Mouse (Mus musculus) heart, embryonic 15.5 days (tissue): ENCODE measurements around the gene 4932438H23Rik. TPM values are rescaled to one million over a fixed set of nuclear protein-coding genes. Genes with fewer than 3 reads are reported as not detected.

Experiments
- ATAC-seq: fragments of 200-750 bp; cut with Nextera tagmentation; replicated peaks from 2 replicates; pipeline ENCODE4 v1.8.0; 2017; ENCODE audit warnings: low read depth, moderate TSS enrichment; ENCODE audit not compliant: insufficient number of reproducible peaks, insufficient read depth, low FRiP score
- H3K27ac ChIP-seq: fragments of 300-500 bp; sonication (generic); 2 replicates; pipeline ENCODE4 v1.5.1; 2015; ENCODE audit warnings: mild to moderate bottlenecking, inconsistent platforms
- H3K27me3 ChIP-seq: fragments of 300-500 bp; sonication (generic); 2 replicates; pipeline ENCODE4 v1.6.1; 2015; ENCODE audit warnings: inconsistent platforms
- H3K36me3 ChIP-seq: fragments of 300-500 bp; sonication (generic); 2 replicates; pipeline ENCODE4 v1.6.1; 2015; ENCODE audit warnings: mild to moderate bottlenecking, inconsistent platforms
- H3K4me1 ChIP-seq: fragments of 300-500 bp; sonication (generic); replicated peaks from 2 replicates; pipeline ENCODE4 v1.6.1; 2015; ENCODE audit warnings: inconsistent platforms
- H3K4me2 ChIP-seq: fragments of 300-500 bp; sonication (generic); 2 replicates; pipeline ENCODE4 v1.6.1; 2015; ENCODE audit warnings: inconsistent platforms, mild to moderate bottlenecking, moderate library complexity
- H3K4me3 ChIP-seq: fragments of 300-500 bp; sonication (generic); 2 replicates; pipeline ENCODE4 v1.5.1; 2015; ENCODE audit warnings: mild to moderate bottlenecking, inconsistent platforms
- H3K9ac ChIP-seq: fragments of 300-500 bp; sonication (generic); 2 replicates; pipeline ENCODE4 v1.6.1; 2015; ENCODE audit warnings: mild to moderate bottlenecking, inconsistent platforms
- H3K9me3 ChIP-seq: fragments of 300-500 bp; sonication (generic); replicated peaks from 2 replicates; pipeline ENCODE4 v1.6.1; 2016; ENCODE audit warnings: inconsistent platforms
- WGBS: fragments of 180-500 bp; shearing (Covaris S2); methylation state at CpG from one replicate; pipeline ENCODE4 v1.1.7; 2015; ENCODE audit warnings: mixed read lengths; 5-methylcytosine and 5-hydroxymethylcytosine counted together
- polyA plus RNA-seq: library from polyadenylated mRNA; unstranded; fragments of >200 nt; fragmentation: Nextera tagmentation; extraction: Ambion mirVana; gene quantifications from 2 replicates; pipeline ENCODE4 v1.2.1, GENCODE M21; 2015

The 4932438H23Rik gene
- polyA plus RNA-seq, 1 experiment from 2014 or later, result 0.09 TPM

DNA sequence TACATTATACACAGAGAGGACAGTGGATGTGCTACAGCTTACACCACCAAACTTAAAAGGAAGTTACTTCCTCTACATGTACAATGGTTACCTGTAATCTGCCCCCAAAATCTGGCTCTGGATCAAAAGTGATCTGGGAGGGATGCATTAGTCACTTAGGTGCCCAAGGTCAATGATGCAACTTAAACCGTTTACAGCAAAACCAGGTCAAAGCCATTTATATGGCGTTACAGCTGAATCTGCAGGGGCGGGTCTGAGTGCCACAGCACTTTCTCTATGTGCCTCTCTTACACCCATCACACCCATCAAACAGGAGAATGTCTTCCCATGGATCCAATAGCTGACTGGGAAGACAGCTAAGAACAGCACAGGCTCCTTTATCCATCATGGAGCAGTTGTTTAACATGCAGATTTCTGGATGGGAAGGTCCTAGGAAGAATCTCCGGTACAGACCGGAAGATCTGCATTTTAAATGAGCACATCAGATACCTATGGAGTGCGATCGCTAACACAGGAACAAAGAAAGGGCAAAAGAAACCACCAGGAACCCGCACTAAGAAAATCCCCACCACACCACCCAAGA lies 65.7 kb downstream of the 4932438H23Rik start:
- WGBS, result 91% methylated on average over 8 of the region's 8 CpGs
- Histone ChIP-seq H3K9me3 (no peaks in the 10 kb centered on the region), H3K27ac (no peak overlapping the region), H3K36me3 (peaks cover 93% of the 10 kb centered on the region), H3K4me1 (no peaks in the 10 kb centered on the region), H3K4me3 (no peak overlapping the region), H3K9ac (no peak overlapping the region), H3K27me3 (no peaks in the 10 kb centered on the region), H3K4me2 (no peak overlapping the region)
- ATAC-seq, result no peak

DNA sequence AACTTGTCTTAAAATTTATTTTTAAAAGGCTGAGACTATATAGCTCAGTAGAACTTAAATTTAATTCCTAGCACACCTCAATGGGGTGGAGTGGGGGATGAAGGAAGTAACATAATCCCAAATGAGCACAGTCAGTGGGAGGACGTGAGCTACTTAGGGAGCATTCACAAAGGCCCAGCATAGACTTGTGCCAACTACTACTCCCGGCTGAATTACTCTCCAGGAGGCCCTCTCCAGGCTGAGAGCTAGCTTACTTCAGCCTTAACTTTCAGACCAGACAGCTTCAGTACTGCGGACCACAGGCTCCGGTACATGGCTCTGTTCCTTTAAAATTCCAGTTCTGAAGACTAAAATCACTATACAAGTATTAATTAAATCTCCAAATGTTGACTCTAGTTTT lies 68.6 kb downstream of the 4932438H23Rik start:
- Histone ChIP-seq H3K4me3 (no peak overlapping the region), H3K9ac (no peak overlapping the region), H3K4me2 (no peak overlapping the region), H3K27ac (no peak overlapping the region), H3K36me3 (peaks cover 90% of the 10 kb centered on the region), H3K4me1 (no peaks in the 10 kb centered on the region), H3K27me3 (no peaks in the 10 kb centered on the region), H3K9me3 (no peaks in the 10 kb centered on the region)
- WGBS, result 91% methylated on average over 4 of the region's 4 CpGs
- no peak for ATAC-seq

DNA sequence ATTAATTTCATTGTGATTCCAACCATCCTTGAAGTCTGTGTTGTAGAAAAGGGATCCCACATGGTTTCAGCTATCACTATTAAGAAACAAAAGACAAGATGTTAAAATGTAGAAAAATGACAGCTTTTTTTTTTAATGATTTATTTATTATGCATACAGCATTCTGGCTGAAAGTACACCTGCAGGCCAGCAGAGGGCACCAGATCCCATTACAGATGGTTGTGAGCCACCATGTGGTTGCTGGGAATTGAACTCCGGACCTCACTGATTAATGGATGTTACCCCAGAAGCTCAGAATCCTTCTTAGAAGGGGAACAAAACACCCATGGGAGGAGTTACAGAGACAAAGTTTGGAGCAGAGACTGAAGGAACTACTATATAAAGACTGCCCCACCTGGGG lies 71.5 kb downstream of the 4932438H23Rik start:
- no peaks in the 10 kb centered on the region for H3K27me3 ChIP-seq
- ATAC-seq, result no peak
- no peak overlapping the region for H3K4me3 ChIP-seq
- H3K4me2 ChIP-seq, result no peak overlapping the region
- H3K36me3 ChIP-seq, result peaks cover 94% of the 10 kb centered on the region
- no peaks in the 10 kb centered on the region for H3K4me1 ChIP-seq
- H3K27ac ChIP-seq, result no peak overlapping the region
- no peaks in the 10 kb centered on the region for H3K9me3 ChIP-seq
- H3K9ac ChIP-seq, result no peak overlapping the region
- WGBS, result 90% methylated on average over 1 of the region's 1 CpGs

DNA sequence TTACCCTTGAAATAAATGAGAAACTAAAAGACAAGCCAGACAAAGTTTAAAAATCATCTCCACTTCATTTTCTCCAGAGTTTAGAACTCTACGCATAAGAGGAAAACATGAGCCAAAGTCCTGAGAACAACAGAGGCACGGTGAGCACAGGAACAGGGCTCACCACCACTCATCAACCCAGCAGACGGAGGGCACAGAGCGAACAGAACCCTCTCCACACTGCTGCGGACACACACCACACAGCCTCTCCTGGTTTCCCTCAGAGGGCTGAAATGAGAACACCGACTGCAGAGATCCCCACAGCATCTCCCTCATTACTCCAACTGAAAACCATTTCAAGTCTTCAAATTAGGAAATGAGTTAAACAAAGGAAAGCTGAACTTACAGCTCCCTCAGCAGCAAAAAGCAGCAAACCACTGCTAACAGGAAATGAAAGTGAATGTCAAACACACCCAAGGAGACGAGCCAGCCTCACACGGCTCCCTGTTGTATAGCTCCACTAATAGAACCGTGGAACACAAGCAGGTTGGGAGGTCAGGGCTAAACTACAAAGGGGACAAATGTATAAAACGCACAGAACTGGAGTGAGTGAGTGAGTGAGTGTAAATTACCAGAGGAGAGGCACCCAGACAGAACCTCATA lies 74.0 kb downstream of the 4932438H23Rik start:
- WGBS, result 86% methylated on average over 10 of the region's 10 CpGs

DNA sequence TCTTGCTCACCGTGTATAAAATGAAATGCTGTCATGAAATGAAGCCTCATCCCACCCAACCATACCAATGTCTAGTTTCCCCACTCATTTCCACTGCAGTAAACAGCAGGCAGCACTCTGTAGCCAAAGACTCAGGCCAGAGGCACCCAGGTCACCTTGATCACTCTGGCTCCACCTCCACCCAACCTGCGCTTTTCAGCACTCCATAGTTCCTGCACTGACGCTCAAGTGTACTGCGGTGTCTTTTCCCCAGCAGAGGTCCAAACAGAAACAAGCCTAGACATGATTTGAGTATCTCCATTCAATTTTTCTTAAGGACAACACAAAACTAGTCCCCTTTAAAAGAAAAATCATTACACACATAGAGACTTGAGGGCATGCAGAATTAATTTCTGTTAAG lies 75.4 kb downstream of the 4932438H23Rik start:
- H3K9ac ChIP-seq, result no peak overlapping the region
- no peak overlapping the region for H3K4me3 ChIP-seq
- WGBS, result 87% methylated on average over 4 of the region's 4 CpGs
- H3K9me3 ChIP-seq, result no peaks in the 10 kb centered on the region
- no peaks in the 10 kb centered on the region for H3K27me3 ChIP-seq
- H3K4me1 ChIP-seq, result no peaks in the 10 kb centered on the region
- no peak overlapping the region for H3K4me2 ChIP-seq
- ATAC-seq, result no peak
- H3K27ac ChIP-seq, result no peak overlapping the region
- H3K36me3 ChIP-seq, result peaks cover 86% of the 10 kb centered on the region

More for the DNA sequence above, 74.0 kb downstream of the 4932438H23Rik start:
- Histone ChIP-seq H3K9ac (no peak overlapping the region), H3K4me3 (no peak overlapping the region), H3K36me3 (peaks cover 89% of the 10 kb centered on the region), H3K27ac (no peak overlapping the region), H3K4me1 (no peaks in the 10 kb centered on the region), H3K4me2 (no peak overlapping the region), H3K9me3 (no peaks in the 10 kb centered on the region), H3K27me3 (no peaks in the 10 kb centered on the region)
- ATAC-seq, result no peak

DNA sequence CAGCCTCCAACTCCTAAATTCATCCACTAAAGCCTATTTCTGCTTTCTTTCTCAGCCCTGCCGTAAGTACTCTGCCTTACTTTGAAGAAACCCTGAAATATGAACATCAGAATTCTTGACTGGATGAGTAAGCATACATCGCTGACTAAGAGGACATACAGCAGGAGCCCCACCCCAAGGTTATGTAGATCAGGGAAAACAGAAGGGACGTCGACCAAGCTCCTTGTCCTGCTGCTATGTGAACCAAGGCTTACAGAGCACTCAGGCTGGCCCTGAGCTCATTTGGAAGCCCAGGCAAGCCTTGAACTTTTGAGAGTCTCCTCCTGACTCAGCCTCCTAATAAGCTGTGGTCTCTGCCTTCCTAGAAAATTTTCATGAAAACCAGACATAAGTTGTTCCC lies 79.2 kb downstream of the 4932438H23Rik start:
- H3K27ac ChIP-seq, result no peak overlapping the region
- H3K4me3 ChIP-seq, result no peak overlapping the region
- 87% methylated on average over 4 of the region's 4 CpGs for whole genome bisulfite sequencing
- H3K9ac ChIP-seq, result no peak overlapping the region
- peaks cover 8% of the 10 kb centered on the region for H3K4me1 ChIP-seq
- no peak for ATAC-seq
- H3K9me3 ChIP-seq, result no peaks in the 10 kb centered on the region
- H3K4me2 ChIP-seq, result no peak overlapping the region
- H3K36me3 ChIP-seq, result peaks cover 57% of the 10 kb centered on the region
- no peaks in the 10 kb centered on the region for H3K27me3 ChIP-seq

DNA sequence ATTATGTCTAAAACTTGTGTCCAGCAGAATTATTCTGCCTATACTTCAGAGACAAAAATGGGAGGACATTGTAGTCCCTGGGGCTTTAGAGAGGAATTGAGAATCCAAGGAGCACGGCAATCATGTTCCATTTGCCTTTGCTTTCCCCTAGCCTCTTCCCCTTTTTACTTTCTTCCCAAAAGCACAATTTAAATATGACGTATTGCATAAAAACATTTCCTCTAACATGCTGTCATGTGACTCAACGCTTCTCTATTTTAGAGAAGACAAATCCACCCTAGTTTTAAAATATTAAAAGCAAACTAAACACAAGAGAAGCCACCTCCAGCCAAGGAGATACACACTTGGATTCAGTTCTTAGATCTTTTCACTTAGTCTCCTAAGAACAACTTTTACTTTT lies 83.1 kb downstream of the 4932438H23Rik start:
- Histone ChIP-seq H3K27ac (peak overlapping the region; percentile 93), H3K27me3 (no peaks in the 10 kb centered on the region), H3K4me1 (peaks cover 16% of the 10 kb centered on the region), H3K4me2 (peak overlapping the region; percentile 77), H3K36me3 (peaks cover 21% of the 10 kb centered on the region), H3K9me3 (no peaks in the 10 kb centered on the region), H3K9ac (0 out of 2 replicates have a peak overlapping the region, but pooled peaks have one; percentile 97), H3K4me3 (peak overlapping the region; percentile 100)
- no peak for ATAC-seq
- 33% methylated on average over 3 of the region's 3 CpGs for WGBS

DNA sequence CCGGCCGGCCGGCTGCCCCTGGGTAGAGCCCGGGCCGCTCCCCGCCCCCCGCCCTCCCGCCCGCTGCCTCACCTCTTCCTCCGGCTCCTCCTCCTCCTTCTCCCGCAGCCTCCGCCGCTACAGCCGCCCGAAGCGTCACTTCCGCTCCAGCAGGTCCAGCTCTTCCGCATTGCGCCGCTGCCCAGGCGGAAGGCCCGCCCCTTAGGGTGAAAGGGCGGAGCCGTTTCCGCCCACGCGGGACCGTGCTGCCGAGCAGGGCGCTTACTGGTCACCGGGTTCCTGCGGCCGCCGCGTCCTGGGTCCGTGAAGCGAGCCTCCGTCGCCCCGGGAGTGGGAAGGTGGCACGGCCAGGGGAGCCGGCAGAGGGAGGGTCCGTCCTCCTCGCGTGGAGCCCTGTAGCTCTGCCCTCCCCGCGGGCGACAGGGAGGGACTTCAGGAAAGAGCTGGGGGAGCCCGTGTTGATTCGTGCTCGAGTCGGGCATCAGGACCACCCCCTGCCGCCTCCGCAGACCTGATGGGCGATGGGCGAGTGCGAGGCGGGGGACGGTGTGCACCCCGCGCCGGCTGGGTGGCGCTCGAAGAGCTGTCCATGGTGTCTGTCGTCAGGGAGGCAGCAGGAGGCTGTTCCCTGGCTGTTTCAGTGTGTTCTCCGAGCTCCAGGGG lies 83.8 kb downstream of the 4932438H23Rik start, which contains the start of gene Synj1:
Synj1 (minus strand) TSS at position 288 of the 663 bp plus-strand sequence.
- Histone ChIP-seq H3K9ac (peak within 1 kb of the TSS; percentile 97), H3K4me1 (peaks cover 16% of the 10 kb centered on the region), H3K36me3 (peaks cover 18% of the 10 kb centered on the region), H3K27ac (peak within 1 kb of the TSS; percentile 93), H3K4me3 (peak within 1 kb of the TSS; percentile 100), H3K4me2 (peak within 1 kb of the TSS; percentile 77), H3K27me3 (no peaks in the 10 kb centered on the region), H3K9me3 (no peaks in the 10 kb centered on the region)
- peak; percentile 93 for ATAC-seq
- under 1% methylated on average over 58 of the region's 66 CpGs for WGBS

DNA sequence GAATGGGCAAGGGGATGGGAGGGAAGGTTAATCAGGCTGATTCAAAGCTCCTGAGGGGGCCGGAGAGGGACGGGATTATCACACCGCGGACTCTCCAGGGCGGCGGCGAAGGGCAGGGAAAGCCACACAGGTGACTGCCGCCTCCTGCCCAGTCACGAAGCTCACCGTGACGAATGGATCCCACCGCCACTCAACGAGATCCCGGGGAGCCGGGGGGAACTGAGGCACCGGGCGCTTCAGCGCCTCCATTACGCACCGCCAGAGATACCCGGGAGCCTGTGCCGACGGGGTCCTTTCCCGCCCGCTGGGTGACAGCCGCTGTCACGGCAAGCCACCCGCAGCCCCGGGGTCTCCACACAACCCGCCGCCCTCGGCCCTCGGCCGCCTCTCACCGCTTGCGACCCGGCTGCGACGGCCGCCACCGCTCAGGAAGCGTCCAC lies 84.3 kb downstream of the 4932438H23Rik start:
- no peaks in the 10 kb centered on the region for H3K27me3 ChIP-seq
- under 1% methylated on average over 42 of the region's 42 CpGs for WGBS
- H3K9me3 ChIP-seq, result no peaks in the 10 kb centered on the region
- peak overlapping the region; percentile 97 for H3K9ac ChIP-seq
- peaks cover 13% of the 10 kb centered on the region for H3K36me3 ChIP-seq
- peaks cover 16% of the 10 kb centered on the region for H3K4me1 ChIP-seq
- peak overlapping the region; percentile 77 for H3K4me2 ChIP-seq
- H3K4me3 ChIP-seq, result peak overlapping the region; percentile 100
- ATAC-seq, result peak; percentile 45
- H3K27ac ChIP-seq, result peak overlapping the region; percentile 93

DNA sequence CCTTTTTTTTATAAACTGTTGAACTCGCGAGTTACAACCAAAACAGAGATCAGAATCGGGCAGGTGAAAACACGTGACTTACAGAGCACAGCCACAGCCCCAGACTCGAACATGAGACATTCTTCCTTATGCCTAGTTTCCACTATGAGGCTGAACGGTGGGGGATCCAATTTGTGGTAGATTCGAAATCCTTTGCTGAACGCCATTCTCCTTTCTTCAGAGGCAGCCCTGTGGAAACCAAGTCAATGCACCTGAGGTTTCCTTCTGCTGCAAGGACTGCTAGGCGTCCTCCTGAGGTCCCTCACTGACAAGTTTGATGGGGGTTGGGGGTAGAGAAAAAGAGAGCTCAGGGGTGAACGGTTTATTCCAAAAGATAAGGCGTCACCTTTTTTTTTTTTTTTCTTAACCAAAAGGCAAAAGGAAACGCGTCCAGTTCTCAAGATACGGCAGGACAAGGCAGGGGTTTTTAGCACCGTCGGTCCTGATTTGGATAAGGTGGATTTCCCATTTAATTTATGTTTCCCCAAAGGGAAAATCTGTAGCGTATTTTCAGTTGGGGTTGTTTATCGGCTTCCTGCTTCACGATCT lies 84.9 kb downstream of the 4932438H23Rik start:
- Histone ChIP-seq H3K9ac (peak overlapping the region; percentile 97), H3K9me3 (no peaks in the 10 kb centered on the region), H3K4me3 (peak overlapping the region; percentile 100), H3K4me2 (peak overlapping the region; percentile 77), H3K27ac (peak overlapping the region; percentile 93), H3K27me3 (no peaks in the 10 kb centered on the region), H3K4me1 (peaks cover 16% of the 10 kb centered on the region), H3K36me3 (peaks cover 7% of the 10 kb centered on the region)
- ATAC-seq, result no peak
- 1% methylated on average over 19 of the region's 19 CpGs for WGBS

DNA sequence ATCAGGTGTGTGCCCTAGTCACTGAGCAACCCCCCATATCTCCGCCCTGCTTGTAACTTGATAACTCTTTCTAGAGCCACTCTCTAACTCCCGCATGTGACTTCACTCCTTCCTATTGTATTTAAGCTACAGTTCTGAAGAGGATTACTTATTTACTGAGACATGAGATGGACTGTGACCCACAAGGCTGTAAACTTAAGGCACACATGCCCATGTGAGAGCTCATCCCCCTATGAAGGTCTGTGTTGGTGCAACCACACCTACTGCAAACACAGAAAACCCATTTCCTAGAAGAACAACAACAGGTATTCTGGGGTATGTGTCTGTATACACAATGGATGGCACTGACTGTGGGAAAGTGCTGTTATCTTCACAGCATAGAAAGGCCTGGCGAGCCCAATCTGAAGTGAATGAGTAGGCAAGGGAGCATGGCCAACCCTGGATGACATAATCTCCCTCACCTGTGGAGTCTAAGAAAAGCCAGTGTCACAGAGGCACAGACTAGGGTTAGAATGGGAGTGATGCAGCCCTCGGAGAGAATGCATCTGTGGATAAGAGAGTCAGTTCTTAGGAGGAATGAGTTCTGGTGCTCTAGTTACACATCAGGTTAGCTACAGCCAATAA lies 89.9 kb downstream of the 4932438H23Rik start:
- no peak overlapping the region for H3K4me2 ChIP-seq
- WGBS, result 74% methylated on average over 4 of the region's 4 CpGs
- H3K4me1 ChIP-seq, result peaks cover 7% of the 10 kb centered on the region
- no peak overlapping the region for H3K9ac ChIP-seq
- H3K27ac ChIP-seq, result no peak overlapping the region
- H3K4me3 ChIP-seq, result no peak overlapping the region
- 0 out of 2 replicates have a peak, but pooled peaks cover 3% of the 10 kb centered on the region for H3K36me3 ChIP-seq
- H3K9me3 ChIP-seq, result no peaks in the 10 kb centered on the region
- no peaks in the 10 kb centered on the region for H3K27me3 ChIP-seq
- no peak for ATAC-seq
